Mouse (Mus musculus) hindbrain, embryonic 16.5 days (tissue): ENCODE data around the gene Mob2. TPM values are rescaled to one million over a fixed set of nuclear protein-coding genes. Genes with fewer than 3 reads are reported as not detected.

Experiments used
- ATAC-seq: fragments of 200-750 bp; cut with Nextera tagmentation; 2 replicates; pipeline ENCODE4 v1.8.0; 2017; ENCODE audit warnings: moderate TSS enrichment, moderate library complexity
- H3K27ac ChIP-seq: fragments of 300-500 bp; sonication (generic); 2 replicates; pipeline ENCODE4 v1.5.1; 2014; ENCODE audit warnings: low read depth, mild to moderate bottlenecking, control low read depth, low read length, moderate library complexity
- H3K27me3 ChIP-seq: fragments of 300-500 bp; sonication (generic); replicated peaks from 2 replicates; pipeline ENCODE4 v1.6.1; 2014; ENCODE audit warnings: low read length; ENCODE audit not compliant: control insufficient read depth, insufficient read depth
- H3K36me3 ChIP-seq: fragments of 300-500 bp; sonication (generic); 2 replicates; pipeline ENCODE4 v1.6.1; 2014; ENCODE audit warnings: mild to moderate bottlenecking, low read length, moderate library complexity, mixed read lengths; ENCODE audit not compliant: control insufficient read depth, insufficient read depth
- H3K4me1 ChIP-seq: fragments of 300-500 bp; sonication (generic); 2 replicates; pipeline ENCODE4 v1.6.1; 2014; ENCODE audit warnings: low read depth, low read length; ENCODE audit not compliant: control insufficient read depth, insufficient read depth
- H3K4me2 ChIP-seq: fragments of 300-500 bp; sonication (generic); 2 replicates; pipeline ENCODE4 v1.6.1; 2014; ENCODE audit warnings: mild to moderate bottlenecking, low read length, control low read depth, moderate library complexity
- H3K4me3 ChIP-seq: fragments of 300-500 bp; sonication (generic); 2 replicates; pipeline ENCODE4 v1.5.1; 2014; ENCODE audit warnings: mild to moderate bottlenecking, low read length, control low read depth, moderate library complexity
- H3K9ac ChIP-seq: fragments of 300-500 bp; sonication (generic); 2 replicates; pipeline ENCODE4 v1.6.1; 2014; ENCODE audit warnings: low read depth, mild to moderate bottlenecking, control low read depth, low read length, moderate library complexity
- H3K9me3 ChIP-seq: fragments of 300-500 bp; sonication (generic); 2 replicates; pipeline ENCODE4 v1.6.1; 2014; ENCODE audit warnings: mild to moderate bottlenecking, low read length, moderate library complexity; ENCODE audit not compliant: control insufficient read depth
- WGBS: fragments of 180-500 bp; shearing (Covaris S2); extraction: QIAGEN DNeasy Blood & Tissue Kit; methylation state at CpG from one replicate; pipeline ENCODE4 v1.1.7; 2014; 5-methylcytosine and 5-hydroxymethylcytosine counted together
- microRNA-seq: library from miRNA; unstranded; fragments of <30 nt; microRNA quantifications from one replicate; pipeline ENCODE4, GENCODE M21; 2017
- polyA plus RNA-seq: library from polyadenylated mRNA; unstranded; fragments of >200 nt; fragmentation: Nextera tagmentation; extraction: Ambion mirVana; gene quantifications from 2 replicates; pipeline ENCODE4 v1.2.1, GENCODE M21; 2015

Mob2 gene
- polyA plus RNA-seq, 1 experiment from 2014 or later: 52.7 TPM

DNA sequence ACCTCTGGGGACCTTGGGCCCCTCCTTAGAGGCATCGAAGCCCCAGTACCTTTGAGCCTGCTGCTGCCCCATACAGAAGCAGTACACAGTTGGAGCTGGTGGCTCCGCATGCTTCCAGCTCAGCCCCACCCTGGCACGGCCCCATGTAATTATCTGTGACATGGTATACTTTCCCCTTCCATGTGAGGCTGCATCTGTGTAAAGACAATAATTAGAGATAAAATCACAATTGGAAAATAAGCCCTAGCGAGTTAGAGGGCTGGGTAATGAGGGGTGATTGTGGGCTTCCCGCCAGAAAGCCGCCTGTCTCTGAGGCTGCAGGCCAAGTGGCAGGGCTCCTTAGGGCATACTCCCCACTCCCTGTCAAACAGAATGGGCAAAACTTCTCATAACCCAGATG lies 82.9 kb downstream of the Mob2 start:
- WGBS: 44% methylated on average over 6 of the region's 6 CpGs
- H3K27ac ChIP-seq: no peak overlapping the region
- no peaks in the 10 kb centered on the region for H3K36me3 ChIP-seq
- no peak overlapping the region for H3K4me3 ChIP-seq
- H3K9me3 ChIP-seq: no peaks in the 10 kb centered on the region
- H3K4me1 ChIP-seq: peaks cover 10% of the 10 kb centered on the region
- no peaks in the 10 kb centered on the region for H3K27me3 ChIP-seq
- no peak; the same call in 1 of the 2 replicates for ATAC-seq
- H3K4me2 ChIP-seq: no peak overlapping the region
- no peak overlapping the region; the same call in 1 of the 2 replicates for H3K9ac ChIP-seq

DNA sequence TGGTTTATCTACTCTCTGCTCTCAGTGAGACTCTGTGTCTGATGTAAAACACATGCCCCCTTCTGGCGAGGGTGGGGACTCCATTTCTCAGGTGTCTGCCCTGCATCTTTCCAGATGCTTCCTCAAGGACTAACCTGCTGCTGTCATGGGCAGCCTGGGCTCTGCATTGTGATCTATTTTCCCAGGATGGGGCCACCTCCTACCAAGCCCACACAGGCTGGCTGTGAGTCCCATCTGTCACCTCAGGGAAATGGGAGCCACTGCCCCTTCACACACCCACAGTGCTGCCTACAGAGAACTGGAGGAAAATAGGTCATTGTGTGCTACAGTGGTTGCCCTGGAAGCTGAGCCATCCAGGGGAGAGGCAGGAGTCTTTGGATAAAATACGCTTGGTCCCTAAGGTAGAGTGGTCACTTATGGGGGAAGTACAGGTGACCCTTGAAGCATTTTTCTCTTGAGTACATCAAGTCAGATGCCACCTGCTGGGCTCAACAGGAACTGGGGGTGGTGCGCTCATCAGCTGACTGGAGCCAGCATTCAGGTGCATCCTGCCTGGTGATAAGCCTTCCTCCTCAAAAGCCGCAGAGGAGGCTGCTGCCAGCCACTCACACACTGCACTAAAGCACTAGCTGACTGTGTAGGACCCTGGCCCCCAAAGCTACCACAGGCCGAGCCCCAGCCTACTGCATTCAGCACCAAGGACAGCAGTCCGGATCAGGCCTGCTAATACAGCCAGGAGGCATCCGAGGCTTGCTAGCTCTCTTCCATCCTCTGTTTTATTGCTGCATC lies 87.8 kb downstream of the Mob2 start:
- peaks cover 27% of the 10 kb centered on the region for H3K4me1 ChIP-seq
- H3K36me3 ChIP-seq: no peaks in the 10 kb centered on the region
- no peaks in the 10 kb centered on the region for H3K9me3 ChIP-seq
- no peak overlapping the region for H3K4me2 ChIP-seq
- no peak overlapping the region for H3K27ac ChIP-seq
- WGBS: 34% methylated on average over 7 of the region's 7 CpGs
- no peak for ATAC-seq
- H3K4me3 ChIP-seq: no peak overlapping the region
- no peak overlapping the region for H3K9ac ChIP-seq
- H3K27me3 ChIP-seq: no peaks in the 10 kb centered on the region

DNA sequence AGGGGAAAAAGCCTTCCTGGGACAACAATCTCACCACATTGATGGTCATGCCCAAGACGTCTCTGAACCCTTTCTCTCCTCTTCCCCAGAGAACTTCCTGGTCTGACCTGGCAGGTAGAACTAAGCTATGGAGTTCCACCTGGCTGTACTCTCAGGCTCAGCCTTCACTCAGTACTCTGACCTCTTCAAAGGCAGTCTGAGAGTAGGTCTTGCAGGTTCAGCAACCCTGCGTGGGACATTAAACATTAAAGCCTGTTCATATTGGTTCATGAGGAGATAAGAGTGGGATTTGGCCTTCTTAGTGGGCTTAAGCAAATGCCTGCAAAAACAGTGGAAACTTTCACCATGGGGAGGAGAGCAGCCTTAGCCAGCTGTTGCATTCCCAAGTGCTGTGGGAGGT lies 94.6 kb downstream of the Mob2 start:
- WGBS: 89% methylated on average over 2 of the region's 2 CpGs
- H3K4me2 ChIP-seq: no peak overlapping the region
- no peak overlapping the region for H3K27ac ChIP-seq
- no peak for ATAC-seq
- H3K9me3 ChIP-seq: no peaks in the 10 kb centered on the region
- H3K9ac ChIP-seq: no peak overlapping the region
- no peaks in the 10 kb centered on the region for H3K36me3 ChIP-seq
- peaks cover 43% of the 10 kb centered on the region for H3K4me1 ChIP-seq
- H3K4me3 ChIP-seq: no peak overlapping the region
- no peaks in the 10 kb centered on the region for H3K27me3 ChIP-seq

DNA sequence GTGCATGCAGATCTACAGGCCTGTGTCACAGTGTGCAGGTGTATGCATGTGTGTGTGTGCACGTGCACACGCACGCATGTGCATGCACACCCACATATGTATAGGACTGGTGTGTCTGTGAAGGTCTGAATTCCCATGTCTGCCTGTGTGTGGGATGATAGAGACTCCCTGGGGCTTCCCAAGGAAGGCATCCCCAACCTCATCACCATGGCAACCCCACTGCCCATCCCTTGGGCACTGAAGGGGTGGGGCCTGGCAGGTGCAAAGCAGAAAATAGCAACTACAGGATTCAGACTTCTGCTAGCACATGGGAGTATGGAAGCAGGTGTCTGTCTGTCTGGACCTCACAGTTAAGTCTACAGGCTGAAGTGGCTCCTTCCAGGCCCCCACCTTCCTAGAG lies 98.3 kb downstream of the Mob2 start:
- 91% methylated on average over 3 of the region's 3 CpGs for WGBS
- Histone ChIP-seq H3K4me3 (no peak overlapping the region), H3K4me1 (peaks cover 43% of the 10 kb centered on the region), H3K9me3 (no peaks in the 10 kb centered on the region), H3K9ac (no peak overlapping the region), H3K27ac (no peak overlapping the region; the same call in 1 of the 2 replicates), H3K27me3 (no peaks in the 10 kb centered on the region), H3K4me2 (no peak overlapping the region), H3K36me3 (no peaks in the 10 kb centered on the region)
- ATAC-seq: no peak

DNA sequence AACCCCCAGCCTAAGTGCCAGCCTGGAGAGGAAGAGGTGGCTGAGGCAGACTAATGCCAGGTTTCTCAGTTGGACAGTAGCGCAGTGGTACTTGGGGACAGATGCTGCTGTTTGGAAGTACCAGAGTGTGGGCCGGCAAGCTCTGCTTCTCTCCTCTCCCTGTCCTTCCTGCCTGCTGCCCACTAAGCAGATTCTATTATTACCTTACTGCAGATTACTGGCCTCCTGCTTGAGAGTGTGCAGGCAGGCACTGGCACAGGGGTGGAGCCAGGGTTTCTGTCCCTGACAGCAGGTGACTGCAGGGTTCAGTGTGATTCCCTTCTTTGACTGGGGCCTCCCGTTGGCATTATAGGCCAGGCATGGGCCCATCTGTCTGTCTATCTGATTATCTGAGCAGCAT lies 99.4 kb downstream of the Mob2 start:
- no peaks in the 10 kb centered on the region for H3K9me3 ChIP-seq
- H3K27me3 ChIP-seq: no peaks in the 10 kb centered on the region
- H3K36me3 ChIP-seq: no peaks in the 10 kb centered on the region
- no peak overlapping the region for H3K4me2 ChIP-seq
- no peak overlapping the region for H3K9ac ChIP-seq
- no peak overlapping the region for H3K27ac ChIP-seq
- H3K4me3 ChIP-seq: no peak overlapping the region
- ATAC-seq: no peak
- peaks cover 53% of the 10 kb centered on the region for H3K4me1 ChIP-seq
- 73% methylated on average over 3 of the region's 3 CpGs for WGBS

DNA sequence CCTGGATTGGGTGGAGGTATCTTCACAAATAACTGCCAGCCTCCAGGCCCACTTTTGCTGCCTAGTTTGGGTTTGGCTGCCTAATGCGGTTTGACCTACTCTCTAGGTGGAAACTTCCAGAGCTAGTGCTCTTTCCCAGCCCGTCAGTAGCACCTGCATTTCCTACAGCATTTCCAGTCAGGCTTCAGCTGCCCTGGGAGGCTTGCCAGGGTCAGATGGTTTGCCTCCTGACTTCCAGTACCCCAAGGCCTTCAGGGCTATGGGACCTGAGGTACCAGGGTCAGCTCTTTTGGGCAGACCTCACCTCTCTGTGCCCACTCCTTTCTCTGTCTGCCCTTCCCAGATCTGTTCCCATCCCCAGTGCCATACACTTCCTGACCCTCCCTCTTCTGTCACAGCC lies 99.9 kb downstream of the Mob2 start:
- ATAC-seq: no peak
- no peak overlapping the region for H3K4me3 ChIP-seq
- no peaks in the 10 kb centered on the region for H3K9me3 ChIP-seq
- H3K27ac ChIP-seq: no peak overlapping the region
- no peaks in the 10 kb centered on the region for H3K27me3 ChIP-seq
- no peaks in the 10 kb centered on the region for H3K36me3 ChIP-seq
- no peak overlapping the region for H3K9ac ChIP-seq
- no peak overlapping the region for H3K4me2 ChIP-seq
- peaks cover 59% of the 10 kb centered on the region for H3K4me1 ChIP-seq
- 75% methylated on average over 2 of the region's 2 CpGs for WGBS

DNA sequence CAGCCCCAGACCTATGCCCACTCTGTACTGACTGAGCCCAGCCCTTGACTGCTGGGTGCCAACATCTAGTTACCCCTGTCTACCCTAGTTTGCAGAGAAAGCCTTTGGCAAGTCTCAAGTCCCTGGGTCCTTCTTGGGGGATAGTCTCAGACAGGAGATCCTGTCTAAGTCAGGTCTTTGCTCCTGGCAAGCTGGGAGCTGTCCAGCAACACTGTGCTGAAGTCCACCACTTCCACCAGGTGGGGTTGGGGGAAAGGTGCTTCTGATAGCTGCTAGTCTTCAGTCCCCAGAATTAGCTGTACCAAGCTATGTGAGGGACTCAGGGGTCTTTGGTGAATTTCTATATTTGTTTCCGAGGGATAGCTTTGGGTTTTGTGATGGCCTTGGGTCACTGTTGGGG lies 101.7 kb downstream of the Mob2 start:
- no peak for ATAC-seq
- Histone ChIP-seq H3K4me2 (no peak overlapping the region), H3K9ac (no peak overlapping the region), H3K4me3 (no peak overlapping the region), H3K27me3 (no peaks in the 10 kb centered on the region), H3K36me3 (no peaks in the 10 kb centered on the region), H3K4me1 (peaks cover 69% of the 10 kb centered on the region), H3K9me3 (no peaks in the 10 kb centered on the region), H3K27ac (no peak overlapping the region)
- 85% methylated on average over 1 of the region's 1 CpGs for WGBS

Small RNA genes lying within 50 kb of the gene (microRNA-seq; reads per million reads assigned to microRNA genes)
- not detected for gene Mir3104

Other genes starting within 250 kb of the Mob2 start
- gene Muc5b, start 222.0 kb downstream of the Mob2 start, polyA plus RNA-seq: 0.02 and 0.03 TPM in 2 replicates
- 77.3 and 84.7 TPM in 2 replicates for gene Tollip, start 142.6 kb downstream of the Mob2 start, polyA plus RNA-seq
- gene Brsk2, start 111.3 kb downstream of the Mob2 start, polyA plus RNA-seq: 19.6 and 20.7 TPM in 2 replicates
- gene Dusp8, start 34.8 kb upstream of the Mob2 start, polyA plus RNA-seq: 109 and 117 TPM in 2 replicates
- gene Gm45618, start 59.7 kb upstream of the Mob2 start, polyA plus RNA-seq: 0.25 TPM in 2 replicates
- 0.24 TPM in 2 replicates for gene Gm39115, start 75.0 kb upstream of the Mob2 start, polyA plus RNA-seq
- gene Gm45337, start 83.5 kb upstream of the Mob2 start, polyA plus RNA-seq: not detected in 2 replicates
- not detected in 2 replicates for gene Gm29735, start 96.0 kb upstream of the Mob2 start, polyA plus RNA-seq
- gene Gm4553, start 104.7 kb upstream of the Mob2 start, polyA plus RNA-seq: not detected in 2 replicates
- gene Krtap5-2, start 114.9 kb upstream of the Mob2 start, polyA plus RNA-seq: not detected in 2 replicates
- not detected in 2 replicates for gene Gm10153, start 129.3 kb upstream of the Mob2 start, polyA plus RNA-seq
- not detected in 2 replicates for gene Krtap5-3, start 140.3 kb upstream of the Mob2 start, polyA plus RNA-seq
- gene Gm7579, start 150.8 kb upstream of the Mob2 start, polyA plus RNA-seq: not detected in 2 replicates
- gene Krtap5-5, start 168.9 kb upstream of the Mob2 start, polyA plus RNA-seq: not detected in 2 replicates
- not detected in 2 replicates for gene Gm40460, start 180.0 kb upstream of the Mob2 start, polyA plus RNA-seq
- gene Gm2431, start 197.3 kb upstream of the Mob2 start, polyA plus RNA-seq: not detected in 2 replicates
- gene Gm4559, start 213.3 kb upstream of the Mob2 start, polyA plus RNA-seq: not detected in 2 replicates
- gene Krtap5-1, start 236.1 kb upstream of the Mob2 start, polyA plus RNA-seq: not detected in 2 replicates
- gene Krtap5-4, start 242.5 kb upstream of the Mob2 start, polyA plus RNA-seq: not detected in 2 replicates